Mouse (Mus musculus) lung, adult 2 months (tissue): ENCODE measurements around the gene Rbpms2.

Source experiments
- CTCF ChIP-seq: fragments of 200-500 bp; IDR thresholded peaks from 2 replicates; pipeline ENCODE4 v1.5.1; 2011; ENCODE audit warnings: mild to moderate bottlenecking, low read length, control low read depth; ENCODE audit not compliant: insufficient read depth
- POLR2A ChIP-seq: fragments of 200-500 bp; IDR thresholded peaks from 2 replicates; pipeline ENCODE4 v1.6.1; 2011; ENCODE audit warnings: low read depth, mild to moderate bottlenecking, control low read depth, low read length, borderline replicate concordance; ENCODE audit errors: extremely low read depth

- no peak for TF ChIP-seq CTCF
- no peak for TF ChIP-seq POLR2A
These were observed 19.3 kb downstream of the Rbpms2 start for GRCm38 (mm10) chr9:65648730-65649129.
